Mouse (Mus musculus) testis, adult 2 months (tissue): ENCODE results near the gene Fam184a.

Source experiments
- CTCF ChIP-seq: fragments of 200-500 bp; IDR thresholded peaks from 2 replicates; pipeline ENCODE4 v1.5.1; 2012; ENCODE audit warnings: low read depth, mild to moderate bottlenecking, inconsistent platforms, low read length, moderate library complexity; ENCODE audit not compliant: control insufficient read depth, insufficient read depth, insufficient replicate concordance
- POLR2A ChIP-seq: fragments of 200-500 bp; IDR thresholded peaks from 2 replicates; pipeline ENCODE4 v1.6.1; 2012; ENCODE audit warnings: low read depth, mild to moderate bottlenecking, inconsistent platforms, low read length, moderate library complexity; ENCODE audit not compliant: control insufficient read depth

DNA sequence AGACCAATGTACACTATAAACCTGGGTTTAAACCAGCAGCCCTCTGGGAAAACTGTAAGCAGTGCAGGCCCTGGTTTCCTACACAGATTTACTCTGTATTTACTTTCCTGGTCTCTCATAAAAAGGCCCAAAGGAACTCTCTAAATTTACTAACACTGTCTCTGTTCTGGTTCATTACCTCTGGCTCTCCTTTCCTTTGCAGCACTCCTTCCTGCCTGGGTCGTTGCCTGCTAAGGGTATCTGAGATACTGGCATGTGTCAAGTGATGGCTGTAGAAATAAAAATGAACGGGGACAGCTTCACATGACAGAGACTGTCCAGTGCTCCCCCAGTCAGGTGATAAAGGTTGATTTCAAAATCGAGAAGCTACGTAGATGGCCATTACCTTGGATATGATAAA lies 21.8 kb upstream of the Fam184a start:
- TF ChIP-seq CTCF (no peak), POLR2A (no peak)
